Mouse (Mus musculus): ENCODE data around the gene Schip1.

Gene Schip1

GRCm38 (mm10) chr3:68582103-68582740 is 517.6 kb downstream of the Schip1 start:
- DNase-seq (ENCODE audit: low spot score in 2 of 2): no peak

GRCm38 (mm10) chr3:68583031-68583693 is 518.6 kb downstream of the Schip1 start:
- no peak for DNase-seq (ENCODE audit: low spot score in 2 of 2)

GRCm38 (mm10) chr3:68583771-68584511 is 519.3 kb downstream of the Schip1 start:
- DNase-seq (ENCODE audit: low spot score in 2 of 2): no peak

GRCm38 (mm10) chr3:68585213-68585612 is 520.6 kb downstream of the Schip1 start:
- DNase-seq (ENCODE audit: low spot score in 2 of 2): no peak

- no peak for DNase-seq (ENCODE audit: low spot score in 2 of 2)
Observed at GRCm38 (mm10) chr3:68586646-68587064, 522.1 kb downstream of the Schip1 start.

GRCm38 (mm10) chr3:68587567-68588245 is 523.1 kb downstream of the Schip1 start:
- no peak for DNase-seq (ENCODE audit: low spot score in 2 of 2)

GRCm38 (mm10) chr3:68589220-68589840 is 524.7 kb downstream of the Schip1 start:
- DNase-seq (ENCODE audit: low spot score in 2 of 2): no peak

GRCm38 (mm10) chr3:68590436-68590835 is 525.8 kb downstream of the Schip1 start:
- no peak for DNase-seq (ENCODE audit: low spot score in 2 of 2)

- DNase-seq (ENCODE audit: low spot score in 2 of 2): no peak
Observed at GRCm38 (mm10) chr3:68592575-68592974, 528.0 kb downstream of the Schip1 start.

- peak in 1 of 2 experiments; percentile 81 for DNase-seq (ENCODE audit: low spot score in 2 of 2)
Observed at GRCm38 (mm10) chr3:68593073-68593867, 528.7 kb downstream of the Schip1 start.

- DNase-seq (ENCODE audit: low spot score in 2 of 2): no peak
Observed at GRCm38 (mm10) chr3:68595316-68595925, 530.8 kb downstream of the Schip1 start.

- no peak for DNase-seq (ENCODE audit: low spot score in 2 of 2)
Observed at GRCm38 (mm10) chr3:68596938-68597337, 532.3 kb downstream of the Schip1 start.

- no peak for DNase-seq (ENCODE audit: low spot score in 2 of 2)
Observed at GRCm38 (mm10) chr3:68602891-68603290, 538.3 kb downstream of the Schip1 start.

GRCm38 (mm10) chr3:68604467-68604866 is 539.9 kb downstream of the Schip1 start:
- DNase-seq (ENCODE audit: low spot score in 2 of 2): no peak

GRCm38 (mm10) chr3:68604962-68605361 is 540.4 kb downstream of the Schip1 start:
- DNase-seq (ENCODE audit: low spot score in 2 of 2): no peak

GRCm38 (mm10) chr3:68605942-68606603 is 541.5 kb downstream of the Schip1 start:
- no peak for DNase-seq (ENCODE audit: low spot score in 2 of 2)

GRCm38 (mm10) chr3:68606730-68607129 is 542.1 kb downstream of the Schip1 start:
- peak; percentile 65 to 78 for DNase-seq (ENCODE audit: low spot score in 2 of 2)

- no peak for DNase-seq (ENCODE audit: low spot score in 2 of 2)
Observed at GRCm38 (mm10) chr3:68607336-68607735, 542.7 kb downstream of the Schip1 start.

- DNase-seq (ENCODE audit: low spot score in 2 of 2): peak; percentile 90 to 91
Observed at GRCm38 (mm10) chr3:68608848-68609497, 544.4 kb downstream of the Schip1 start.
